Mouse (Mus musculus): ENCODE data around the gene Smox.

DNA sequence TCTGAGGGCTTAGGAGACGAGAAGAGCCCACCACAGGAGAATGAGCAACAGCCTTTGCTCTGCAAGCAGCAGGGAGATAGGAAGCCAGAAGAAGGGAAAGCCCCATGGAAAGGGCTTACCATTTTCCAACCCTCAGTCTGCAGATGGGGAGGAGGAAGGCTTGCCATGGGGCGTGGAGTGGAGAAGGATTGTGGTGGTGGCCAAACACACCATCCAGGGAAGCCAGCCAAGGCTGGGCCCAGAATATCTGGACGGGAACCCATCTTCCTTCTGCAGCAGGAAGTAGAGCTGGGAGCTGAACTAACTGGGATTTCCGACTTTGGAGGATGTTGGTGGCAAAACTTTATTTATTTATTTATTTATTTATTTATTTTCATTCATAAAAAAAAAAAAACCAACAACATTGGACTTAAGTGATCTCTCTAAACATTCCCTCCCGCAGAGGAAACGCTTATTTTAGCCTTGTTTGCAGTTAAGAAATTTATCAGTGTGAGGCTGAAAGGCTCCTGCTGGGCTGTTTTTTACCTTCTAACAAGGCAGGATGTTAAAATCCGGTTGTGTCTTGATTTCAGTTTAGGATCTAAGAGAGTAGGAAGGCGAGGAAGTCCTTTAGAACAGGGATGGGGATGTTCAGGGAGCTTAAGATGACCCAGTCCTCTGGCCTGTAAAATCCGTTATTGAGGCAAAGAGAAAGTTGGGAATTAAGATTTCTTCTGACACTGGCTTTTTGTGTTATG is 30.2 kb upstream of the Smox start:
- TF ChIP-seq CTCF (IDR thresholded peaks at IDR 0.05; ENCODE audit: control insufficient read depth, insufficient read depth, insufficient replicate concordance, low read depth, low read length), result no peak
- no peak for TF ChIP-seq POLR2A (IDR thresholded peaks at IDR 0.05; ENCODE audit: control insufficient read depth, low read depth, low read length)
